9 mouse cellular contexts compared by ENCODE assay signal in the genomic region with DNA sequence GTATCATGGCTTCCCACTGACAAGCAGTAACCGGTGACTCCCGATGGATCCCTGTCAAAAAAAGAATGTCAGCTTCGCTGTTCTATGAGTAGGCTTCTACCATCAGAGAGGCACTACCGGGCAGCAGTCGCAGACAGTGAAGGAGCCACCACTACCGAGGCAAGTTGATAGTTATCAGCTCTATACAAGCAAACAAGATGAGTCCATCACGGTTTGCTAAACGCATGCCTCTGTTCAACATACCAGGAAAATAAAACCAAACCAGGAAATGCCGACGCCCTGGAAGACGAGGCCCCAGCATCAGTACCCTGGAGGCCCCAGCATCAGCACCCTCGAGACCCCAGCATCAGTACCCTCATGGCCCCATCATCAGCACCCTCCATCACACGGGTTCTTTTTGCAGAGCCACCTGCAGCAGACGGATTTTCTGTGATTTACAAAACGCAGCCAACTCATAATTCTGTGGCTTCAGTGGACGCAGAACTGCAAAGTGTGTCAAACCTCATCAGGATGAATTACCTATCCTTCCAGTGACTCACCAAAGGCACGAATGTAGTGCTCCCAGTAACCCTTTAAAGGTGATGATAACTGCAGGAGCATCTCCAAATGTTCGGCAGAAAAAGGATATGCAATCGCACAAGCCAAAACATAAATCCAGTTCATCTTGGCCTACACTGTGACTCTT. TPM values are rescaled to one million over a fixed set of nuclear protein-coding genes. Genes with fewer than 3 reads are reported as not detected.
A peak's percentile ranks its signal among the peaks of the same experiment; 100 is the strongest.
DNase-seq lines count a peak whose midpoint lies in the region; ATAC-seq and TF ChIP-seq lines count a peak whose summit lies in the region.
"Had no signal": no experiment of that assay in that cellular context is flagged by ENCODE, and none has a peak within 500 bp of the region (broad histone marks: within the 10 kb centered on the region; RNA-seq: fewer than 3 reads in every experiment).

No protein-coding gene starts in this region.

- 31% methylated on average over 19 of the region's 19 CpGs for WGBS in kidney, postnatal 0 days
- 55% methylated on average over 19 of the region's 19 CpGs for WGBS in embryonic facial prominence, embryonic 11.5 days
- WGBS in hindbrain, embryonic 10.5 days = 73% methylated on average over 19 of the region's 19 CpGs
- 34% methylated on average over 19 of the region's 19 CpGs for WGBS in neural tube, embryonic 13.5 days

- TF ChIP-seq CTCF in kidney, postnatal 0 days (IDR thresholded peaks at IDR 0.05; ENCODE audit: low read depth) = no peak

- H3K27me3 ChIP-seq in kidney, postnatal 0 days (ENCODE audit: insufficient read depth, low read length) = no peaks in the 10 kb centered on the region
- no peaks in the 10 kb centered on the region for H3K27me3 ChIP-seq in embryonic facial prominence, embryonic 11.5 days (ENCODE audit: control insufficient read depth, insufficient read depth, low read length)
- H3K27me3 ChIP-seq in hindbrain, embryonic 10.5 days (ENCODE audit: insufficient read depth, poor library complexity, severe bottlenecking) = peaks cover 12% of the 10 kb centered on the region
- 0 out of 2 replicates have a peak, but pooled peaks cover 6% of the 10 kb centered on the region for H3K27me3 ChIP-seq in neural tube, embryonic 13.5 days

- peaks cover 20% of the 10 kb centered on the region for H3K4me1 ChIP-seq in kidney, postnatal 0 days (replicated peaks; ENCODE audit: insufficient read depth, low read length)
- peaks cover 3% of the 10 kb centered on the region; the same call in 1 of the 2 replicates for H3K4me1 ChIP-seq in embryonic facial prominence, embryonic 11.5 days (ENCODE audit: control insufficient read depth, insufficient read depth, low read length)
- H3K4me1 ChIP-seq in hindbrain, embryonic 10.5 days (replicated peaks) = peaks cover 36% of the 10 kb centered on the region
- peaks cover 35% of the 10 kb centered on the region for H3K4me1 ChIP-seq in neural tube, embryonic 13.5 days (replicated peaks)

- H3K9ac ChIP-seq in kidney, postnatal 0 days (ENCODE audit: low read depth, low read length) = no peak overlapping the region
- peak overlapping the region; percentile 22; the same call in 1 of the 2 replicates for H3K9ac ChIP-seq in embryonic facial prominence, embryonic 11.5 days (replicated peaks; ENCODE audit: low read length)
- peak overlapping the region; percentile 97 for H3K9ac ChIP-seq in neural tube, embryonic 13.5 days

- no peaks in the 10 kb centered on the region for H3K9me3 ChIP-seq in kidney, postnatal 0 days (replicated peaks; ENCODE audit: low read length)
- H3K9me3 ChIP-seq in embryonic facial prominence, embryonic 11.5 days (replicated peaks; ENCODE audit: control insufficient read depth, low read length) = no peaks in the 10 kb centered on the region
- 0 out of 2 replicates have a peak, but pooled peaks cover 3% of the 10 kb centered on the region for H3K9me3 ChIP-seq in hindbrain, embryonic 10.5 days
- H3K9me3 ChIP-seq in neural tube, embryonic 13.5 days = no peaks in the 10 kb centered on the region

- peak overlapping the region; percentile 18 for H3K4me3 ChIP-seq in kidney, postnatal 0 days (replicated peaks; ENCODE audit: low read depth, low read length)
- peak overlapping the region; percentile 15 for H3K4me3 ChIP-seq in embryonic facial prominence, embryonic 11.5 days (ENCODE audit: low read depth, low read length)
- H3K4me3 ChIP-seq in hindbrain, embryonic 10.5 days = peak overlapping the region; percentile 92
- peak overlapping the region; percentile 76 for H3K4me3 ChIP-seq in neural tube, embryonic 13.5 days
- H3K4me3 ChIP-seq: erythroblast, embryonic 14.5 days had no signal

- H3K27ac ChIP-seq in kidney, postnatal 0 days = no peak overlapping the region
- H3K27ac ChIP-seq in embryonic facial prominence, embryonic 11.5 days (replicated peaks; ENCODE audit: low read depth, low read length) = no peak overlapping the region
- H3K27ac ChIP-seq in hindbrain, embryonic 10.5 days = peak overlapping the region; percentile 60; the same call in 1 of the 2 replicates
- H3K27ac ChIP-seq in neural tube, embryonic 13.5 days (replicated peaks) = peak overlapping the region; percentile 81

- DNase-seq in kidney, postnatal 0 days (ENCODE audit: low spot score) = no peak
- no peak for DNase-seq in kidney, postnatal 36 days
- DNase-seq in embryonic facial prominence, embryonic 11.5 days (ENCODE audit: low spot score) = no peak
- no peak for DNase-seq in hindbrain, embryonic 10.5 days (ENCODE audit: low spot score)
- no peak for DNase-seq in adipocyte (ENCODE audit: low spot score)
- no peak for DNase-seq in spleen, adult 12 weeks (ENCODE audit: low spot score)
- DNase-seq in frontal cortex, postnatal 10 days (ENCODE audit: low spot score in 2 of 2) = no peak

- H3K36me3 ChIP-seq in kidney, postnatal 0 days (ENCODE audit: insufficient read depth, low read length) = no peaks in the 10 kb centered on the region
- H3K36me3 ChIP-seq in embryonic facial prominence, embryonic 11.5 days (replicated peaks; ENCODE audit: control insufficient read depth, insufficient read depth, low read depth, low read length) = no peaks in the 10 kb centered on the region
- H3K36me3 ChIP-seq in hindbrain, embryonic 10.5 days = peaks cover 25% of the 10 kb centered on the region
- H3K36me3 ChIP-seq in neural tube, embryonic 13.5 days = peaks cover 4% of the 10 kb centered on the region; the same call in 1 of the 2 replicates

- no peak for ATAC-seq in kidney, postnatal 0 days (replicated peaks; ENCODE audit: low FRiP score, low read depth)
- ATAC-seq in embryonic facial prominence, embryonic 11.5 days (replicated peaks; ENCODE audit: insufficient number of reproducible peaks, low FRiP score, low TSS enrichment, low read depth) = no peak
- no peak for ATAC-seq in neural tube, embryonic 13.5 days (ENCODE audit: low read depth)

- peak overlapping the region; percentile 82 for H3K4me2 ChIP-seq in kidney, postnatal 0 days (ENCODE audit: low read length)
- peak overlapping the region; percentile 38 for H3K4me2 ChIP-seq in embryonic facial prominence, embryonic 11.5 days (ENCODE audit: low read depth, low read length)
- H3K4me2 ChIP-seq in neural tube, embryonic 13.5 days = peak overlapping the region; percentile 75

RNA-seq across cellular contexts. Expression of a gene that starts 2.6 kb away (rescaled TPM):
- polyA plus RNA-seq in kidney, postnatal 0 days (2015; fragmentation: Nextera tagmentation; extraction: Ambion mirVana) = 360 and 361 TPM in 2 replicates
- 146 and 157 TPM in 2 replicates for polyA plus RNA-seq in embryonic facial prominence, embryonic 11.5 days (2014; fragmentation: Nextera tagmentation; extraction: Ambion mirVana)
- 125 and 161 TPM in 2 replicates for polyA plus RNA-seq in hindbrain, embryonic 10.5 days (2016; fragmentation: Nextera tagmentation; extraction: Ambion mirVana)
- 388 and 419 TPM in 2 replicates for polyA plus RNA-seq in neural tube, embryonic 13.5 days (2015; fragmentation: Nextera tagmentation; extraction: Ambion mirVana)

Comparison
In these comparisons a context has a peak if more than half of its experiments do, and no peak if none do; other contexts are left out.
1. H3K27ac ChIP-seq: peak in hindbrain, embryonic 10.5 days (single experiment) and neural tube, embryonic 13.5 days (single experiment); none in kidney, postnatal 0 days (single experiment) and embryonic facial prominence, embryonic 11.5 days (single experiment).
2. H3K4me3 ChIP-seq: peak in every context shown above with its lines; median percentile 92 in hindbrain, embryonic 10.5 days; 76 in neural tube, embryonic 13.5 days; 18 in kidney, postnatal 0 days; 15 in embryonic facial prominence, embryonic 11.5 days.
3. Peak in every context shown above with its lines, with median percentiles within 50 percentile points of each other: H3K4me2 ChIP-seq.